Mouse (Mus musculus) megakaryocyte, embryonic 14.5 days (primary cell): ENCODE data around the gene Phykpl.

Experiments used
- FLI1 ChIP-seq: IDR thresholded peaks from 2 replicates; pipeline ENCODE4 v1.6.1; 2012; ENCODE audit warnings: low read length, inconsistent platforms, mixed read lengths
- GATA1 ChIP-seq: IDR thresholded peaks from 3 replicates; pipeline ENCODE4 v1.6.1; 2012; ENCODE audit warnings: mixed read lengths, low read length, inconsistent platforms, borderline replicate concordance

DNA sequence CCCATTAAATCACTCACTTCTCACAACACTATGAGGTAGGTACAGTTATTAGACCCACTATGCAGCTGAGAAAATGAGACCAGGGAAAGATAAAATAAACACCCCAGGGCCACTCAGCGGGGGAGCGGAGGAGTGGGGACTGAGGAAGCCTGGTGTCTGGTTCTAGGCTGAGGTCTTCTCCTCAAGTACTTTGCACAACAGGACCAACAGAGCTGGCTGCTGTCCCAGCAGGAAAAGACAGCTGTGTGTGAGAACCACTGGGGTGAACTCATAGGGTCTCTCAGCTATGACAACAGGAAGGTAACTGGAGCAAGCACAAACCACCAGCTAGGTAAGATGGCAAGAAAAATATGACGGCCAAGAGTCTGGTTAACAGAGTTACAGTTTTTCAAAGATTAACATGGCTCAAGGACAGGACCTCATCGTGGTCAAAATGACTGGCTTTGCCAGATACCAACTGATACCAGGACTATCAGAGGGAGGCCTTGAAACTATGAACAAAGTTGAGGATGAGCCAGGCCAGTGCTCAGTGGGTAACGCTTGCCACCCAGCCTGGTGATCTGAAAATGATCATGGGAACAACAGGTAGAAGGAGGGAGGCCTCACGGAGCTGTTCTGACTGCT is 47.7 kb downstream of the Phykpl start:
- TF ChIP-seq GATA1: no peak
- no peak for TF ChIP-seq FLI1
